Mouse (Mus musculus): ENCODE data around the gene Cic. TPM values are rescaled to one million over a fixed set of nuclear protein-coding genes. Genes with fewer than 3 reads are reported as not detected.

The Cic gene
- polyA plus RNA-seq, 1 experiment from 2014 or later = 34.9 TPM

DNA sequence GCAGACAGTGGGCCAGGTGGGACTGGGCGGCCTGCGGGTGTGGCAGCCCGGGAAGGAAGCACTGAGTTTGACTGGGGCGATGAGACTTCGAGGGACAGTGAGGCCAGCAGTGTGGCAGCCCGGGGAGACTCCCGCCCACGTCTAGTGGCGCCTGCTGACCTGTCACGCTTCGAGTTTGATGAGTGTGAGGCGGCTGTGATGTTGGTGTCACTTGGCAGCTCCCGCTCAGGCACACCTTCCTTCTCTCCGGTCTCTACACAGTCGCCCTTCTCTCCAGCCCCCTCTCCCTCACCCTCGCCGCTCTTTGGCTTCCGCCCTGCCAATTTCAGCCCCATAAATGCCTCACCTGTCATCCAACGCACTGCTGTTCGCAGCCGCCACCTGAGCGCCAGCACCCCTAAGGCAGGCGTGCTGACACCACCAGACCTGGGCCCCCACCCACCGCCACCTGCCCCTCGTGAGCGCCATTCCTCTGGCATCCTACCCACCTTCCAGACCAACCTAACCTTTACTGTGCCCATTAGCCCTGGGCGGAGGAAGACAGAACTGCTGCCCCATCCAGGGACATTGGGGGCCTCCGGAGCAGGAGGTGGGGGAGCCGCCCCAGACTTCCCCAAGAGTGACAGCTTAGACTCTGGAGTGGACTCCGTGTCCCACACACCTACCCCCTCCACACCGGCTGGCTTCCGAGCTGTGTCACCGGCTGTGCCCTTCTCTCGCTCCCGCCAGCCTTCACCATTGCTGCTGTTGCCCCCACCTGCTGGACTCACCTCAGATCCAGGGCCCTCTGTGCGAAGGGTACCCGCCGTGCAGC lies 5.1 kb downstream of the Cic start:
- Histone ChIP-seq H3K4me2 (no peak overlapping the region), H3K4me3 (replicated peaks) (no peak overlapping the region), H3K36me3 (peaks cover 39% of the 10 kb centered on the region), H3K27ac (no peak overlapping the region), H3K9ac (replicated peaks) (peak overlapping the region; percentile 23; the same call in 1 of the 2 replicates), H3K9me3 (no peaks in the 10 kb centered on the region), H3K27me3 (no peaks in the 10 kb centered on the region), H3K4me1 (replicated peaks) (peaks cover 50% of the 10 kb centered on the region)
- WGBS = 85% methylated on average over 38 of the region's 38 CpGs
- no peak for ATAC-seq (ENCODE audit: insufficient number of reproducible peaks, insufficient read depth, low FRiP score, low TSS enrichment, low read depth)

DNA sequence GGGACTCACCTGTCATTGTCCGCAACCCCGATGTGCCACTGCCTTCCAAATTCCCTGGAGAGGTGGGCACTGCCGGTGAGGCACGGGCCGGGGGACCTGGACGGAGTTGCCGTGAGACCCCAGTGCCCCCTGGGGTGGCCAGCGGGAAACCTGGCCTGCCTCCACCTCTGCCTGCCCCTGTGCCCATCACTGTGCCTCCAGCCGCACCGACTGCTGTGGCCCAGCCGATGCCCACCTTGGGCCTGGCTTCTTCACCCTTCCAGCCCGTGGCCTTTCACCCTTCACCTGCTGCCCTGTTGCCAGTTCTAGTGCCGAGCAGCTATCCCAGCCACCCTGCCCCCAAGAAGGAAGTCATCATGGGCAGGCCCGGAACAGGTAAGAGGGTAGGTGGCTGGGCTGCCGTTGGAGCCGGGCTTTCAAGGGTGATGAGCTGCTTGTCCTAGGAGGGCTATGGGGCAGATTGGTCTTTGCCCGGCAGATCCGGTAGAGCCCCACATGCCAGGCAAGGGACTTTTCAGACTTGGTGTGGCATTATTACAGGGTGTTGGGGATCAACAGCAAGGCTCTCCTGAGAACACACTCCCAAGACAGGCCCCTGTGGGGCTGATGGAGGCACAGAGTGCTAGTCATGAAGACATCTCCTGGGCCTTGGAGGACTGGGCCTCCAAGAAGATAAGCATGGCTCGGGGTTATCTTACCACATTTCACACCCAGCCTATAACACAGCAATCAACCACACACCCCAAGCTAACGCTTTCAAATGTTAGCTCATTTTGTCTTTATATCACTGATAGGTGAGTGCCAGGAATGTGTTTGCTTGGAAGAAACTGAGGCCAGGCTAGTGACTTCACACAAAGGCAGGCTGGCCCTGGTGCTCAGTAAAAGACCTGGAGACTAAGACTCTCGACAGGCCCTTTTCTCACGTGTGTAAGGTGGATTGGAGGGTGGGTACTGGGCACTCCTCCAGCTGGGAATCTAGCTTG lies 6.0 kb downstream of the Cic start:
- WGBS = 87% methylated on average over 22 of the region's 22 CpGs
- no peaks in the 10 kb centered on the region for H3K27me3 ChIP-seq
- H3K9ac ChIP-seq (replicated peaks) = peak overlapping the region; percentile 23; the same call in 1 of the 2 replicates
- H3K4me1 ChIP-seq (replicated peaks) = peaks cover 54% of the 10 kb centered on the region
- ATAC-seq (ENCODE audit: insufficient number of reproducible peaks, insufficient read depth, low FRiP score, low TSS enrichment, low read depth) = no peak
- no peak overlapping the region for H3K27ac ChIP-seq
- H3K4me2 ChIP-seq = no peak overlapping the region
- no peaks in the 10 kb centered on the region for H3K9me3 ChIP-seq
- no peak overlapping the region for H3K4me3 ChIP-seq (replicated peaks)
- peaks cover 39% of the 10 kb centered on the region for H3K36me3 ChIP-seq

DNA sequence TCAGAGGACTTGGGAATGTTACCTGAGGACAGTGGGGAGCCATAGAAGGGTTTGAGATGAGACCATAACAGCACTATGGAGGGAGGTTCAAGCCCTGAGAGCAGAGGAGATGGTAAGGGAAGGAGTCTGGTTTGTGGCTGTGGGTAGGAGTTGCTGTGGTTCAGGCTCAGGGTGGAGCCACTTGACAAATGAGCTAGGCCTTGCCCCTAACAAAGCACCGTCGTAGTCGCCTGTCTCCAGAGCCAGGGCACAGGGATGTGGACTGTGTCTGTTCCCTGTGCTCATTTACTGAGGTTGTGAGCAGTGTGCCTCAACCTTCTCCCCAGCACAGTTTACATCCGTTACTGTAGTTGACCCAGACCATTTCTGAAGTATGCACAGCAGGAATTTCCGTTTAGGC lies 7.1 kb downstream of the Cic start:
- Histone ChIP-seq H3K27ac (peak overlapping the region; percentile 47; the same call in 1 of the 2 replicates), H3K27me3 (no peaks in the 10 kb centered on the region), H3K9ac (replicated peaks) (peak overlapping the region; percentile 14), H3K4me1 (replicated peaks) (peaks cover 50% of the 10 kb centered on the region), H3K4me2 (no peak overlapping the region), H3K9me3 (no peaks in the 10 kb centered on the region), H3K4me3 (replicated peaks) (no peak overlapping the region), H3K36me3 (peaks cover 39% of the 10 kb centered on the region)
- no peak for ATAC-seq (ENCODE audit: insufficient number of reproducible peaks, insufficient read depth, low FRiP score, low TSS enrichment, low read depth)
- 38% methylated on average over 5 of the region's 5 CpGs for WGBS

- peak overlapping the region; percentile 47; the same call in 1 of the 2 replicates for H3K27ac ChIP-seq
Measured at GRCm38 (mm10) chr7:25274996-25275395, 7.5 kb downstream of the Cic start.

GRCm38 (mm10) chr7:25275555-25276298 lies 8.2 kb downstream of the Cic start:
- ATAC-seq (ENCODE audit: insufficient number of reproducible peaks, insufficient read depth, low FRiP score, low TSS enrichment, low read depth) = no peak
- Histone ChIP-seq H3K27me3 (no peaks in the 10 kb centered on the region), H3K36me3 (peaks cover 38% of the 10 kb centered on the region), H3K4me3 (replicated peaks) (peak overlapping the region; percentile 4; the same call in 1 of the 2 replicates), H3K9me3 (no peaks in the 10 kb centered on the region), H3K4me1 (replicated peaks) (peaks cover 53% of the 10 kb centered on the region), H3K4me2 (peak overlapping the region; percentile 19; the same call in 1 of the 2 replicates), H3K9ac (replicated peaks) (no peak overlapping the region), H3K27ac (peak overlapping the region; percentile 56; the same call in 1 of the 2 replicates)
- WGBS = 35% methylated on average over 9 of the region's 9 CpGs

More at GRCm38 (mm10) chr7:25274996-25275395, 7.5 kb downstream of the Cic start:
- no peak overlapping the region for H3K4me3 ChIP-seq (replicated peaks)
- no peak for ATAC-seq (ENCODE audit: insufficient number of reproducible peaks, insufficient read depth, low FRiP score, low TSS enrichment, low read depth)
- H3K4me2 ChIP-seq = no peak overlapping the region
- peaks cover 39% of the 10 kb centered on the region for H3K36me3 ChIP-seq
- H3K9me3 ChIP-seq = no peaks in the 10 kb centered on the region
- peak overlapping the region; percentile 14 for H3K9ac ChIP-seq (replicated peaks)
- 82% methylated on average over 3 of the region's 3 CpGs for WGBS
- H3K27me3 ChIP-seq = no peaks in the 10 kb centered on the region
- peaks cover 48% of the 10 kb centered on the region for H3K4me1 ChIP-seq (replicated peaks)

- Histone ChIP-seq H3K4me3 (replicated peaks) (peak overlapping the region; percentile 78), H3K27ac (peak overlapping the region; percentile 100), H3K36me3 (peaks cover 22% of the 10 kb centered on the region), H3K9me3 (no peaks in the 10 kb centered on the region), H3K4me1 (replicated peaks) (peaks cover 63% of the 10 kb centered on the region), H3K27me3 (no peaks in the 10 kb centered on the region), H3K9ac (replicated peaks) (no peak overlapping the region; the same call in 1 of the 2 replicates), H3K4me2 (peak overlapping the region; percentile 98)
- ATAC-seq (ENCODE audit: insufficient number of reproducible peaks, insufficient read depth, low FRiP score, low TSS enrichment, low read depth) = no peak
- WGBS = 81% methylated on average over 4 of the region's 4 CpGs
Measured at GRCm38 (mm10) chr7:25277405-25277804, 9.9 kb downstream of the Cic start.

- Histone ChIP-seq H3K27ac (peak overlapping the region; percentile 100), H3K4me3 (replicated peaks) (peak overlapping the region; percentile 78), H3K4me2 (peak overlapping the region; percentile 98), H3K9me3 (no peaks in the 10 kb centered on the region), H3K27me3 (no peaks in the 10 kb centered on the region), H3K9ac (replicated peaks) (no peak overlapping the region; the same call in none of the 2 replicates), H3K36me3 (peaks cover 16% of the 10 kb centered on the region), H3K4me1 (replicated peaks) (peaks cover 63% of the 10 kb centered on the region)
- WGBS = 16% methylated on average over 4 of the region's 4 CpGs
- ATAC-seq (ENCODE audit: insufficient number of reproducible peaks, insufficient read depth, low FRiP score, low TSS enrichment, low read depth) = no peak
Measured at GRCm38 (mm10) chr7:25277998-25278340, 10.5 kb downstream of the Cic start.

DNA sequence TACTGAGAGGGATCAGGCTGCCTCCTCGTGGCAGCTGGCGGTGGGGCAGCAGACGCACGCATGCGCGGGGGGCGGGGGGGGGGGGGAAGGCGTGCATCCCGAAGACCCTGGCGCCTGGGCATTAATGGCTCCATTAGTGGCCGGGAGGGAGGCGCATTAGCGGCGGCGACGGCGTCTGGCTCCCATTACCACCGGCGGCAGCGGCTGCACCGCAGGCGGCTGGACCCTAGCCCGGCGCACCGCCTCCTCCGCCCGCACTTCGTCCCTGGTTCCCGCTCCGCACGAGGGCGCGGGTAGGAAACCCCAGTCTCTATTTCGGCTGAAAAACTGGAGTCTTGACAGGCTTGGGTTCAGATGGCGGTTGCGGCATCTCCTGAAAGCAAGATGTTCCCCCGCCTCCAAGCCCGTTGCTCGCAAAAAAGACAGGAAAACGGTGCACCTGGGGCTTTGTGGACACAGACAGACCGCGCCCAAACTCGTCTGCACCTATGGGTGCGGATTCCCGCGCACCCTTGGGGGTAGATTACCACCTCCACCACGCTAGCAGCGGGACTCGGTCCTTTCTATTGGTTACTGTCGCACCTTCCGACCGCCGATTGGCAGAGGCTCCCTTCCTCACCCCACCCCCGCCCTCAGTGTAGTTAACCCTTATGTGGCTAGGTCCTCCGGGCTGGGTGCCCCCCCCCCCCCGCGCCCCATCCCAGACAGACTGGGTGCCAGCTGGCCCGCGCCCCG lies 11.0 kb downstream of the Cic start:
- WGBS = under 1% methylated on average over 58 of the region's 60 CpGs
- peaks cover 68% of the 10 kb centered on the region for H3K4me1 ChIP-seq (replicated peaks)

DNA sequence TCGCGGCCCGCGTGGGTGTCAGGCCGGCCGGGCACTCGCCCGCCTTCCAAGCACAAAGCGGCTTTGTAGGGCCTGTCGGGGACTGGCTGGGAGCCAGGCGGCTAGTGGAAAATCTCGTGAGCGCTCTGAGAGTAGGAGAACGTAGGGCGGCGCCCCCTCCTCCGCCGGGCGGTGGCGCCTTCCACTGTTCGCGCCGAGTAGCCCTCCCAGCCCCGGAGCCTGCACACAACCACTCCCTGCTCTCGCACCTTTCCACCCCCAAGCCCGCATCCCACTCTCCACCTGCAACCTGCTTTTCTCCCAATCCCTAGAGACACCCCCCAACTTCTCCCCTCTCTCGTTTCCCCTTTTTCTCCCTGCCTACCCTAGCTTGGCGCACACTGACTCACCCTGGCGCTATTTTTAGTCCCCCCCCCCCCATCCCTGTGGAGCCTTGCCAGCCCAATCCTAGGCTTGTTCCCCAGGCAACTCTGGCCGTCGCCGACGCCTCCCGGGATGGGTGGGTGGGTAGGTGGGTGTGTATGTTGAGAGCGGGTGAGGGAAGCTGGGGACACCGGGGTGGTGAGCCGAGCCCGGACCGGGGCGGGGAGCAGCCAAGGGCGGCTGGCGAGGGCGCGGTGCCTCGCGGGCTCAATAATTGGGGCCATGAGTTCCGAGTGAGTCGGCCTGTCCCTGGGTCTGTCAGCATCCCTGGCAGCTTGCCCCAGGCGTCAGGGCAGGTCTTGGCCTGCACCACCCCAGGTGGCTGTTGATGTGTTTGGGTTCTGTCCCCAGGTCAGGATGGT lies 11.8 kb downstream of the Cic start:
- peak overlapping the region; percentile 82 for H3K9ac ChIP-seq (replicated peaks)
- H3K4me3 ChIP-seq (replicated peaks) = peak overlapping the region; percentile 78
- H3K27me3 ChIP-seq = no peaks in the 10 kb centered on the region
- ATAC-seq (ENCODE audit: insufficient number of reproducible peaks, insufficient read depth, low FRiP score, low TSS enrichment, low read depth) = peak; percentile 39
- under 1% methylated on average over 48 of the region's 49 CpGs for WGBS
- H3K4me1 ChIP-seq (replicated peaks) = peaks cover 72% of the 10 kb centered on the region
- H3K9me3 ChIP-seq = no peaks in the 10 kb centered on the region
- H3K36me3 ChIP-seq = peaks cover 8% of the 10 kb centered on the region
- peak overlapping the region; percentile 100 for H3K27ac ChIP-seq
- peak overlapping the region; percentile 98 for H3K4me2 ChIP-seq

More for the DNA sequence above, 11.0 kb downstream of the Cic start:
- peak overlapping the region; percentile 82 for H3K9ac ChIP-seq (replicated peaks)
- 0 out of 2 replicates have a peak, but pooled peaks have one; percentile 13 for ATAC-seq (ENCODE audit: insufficient number of reproducible peaks, insufficient read depth, low FRiP score, low TSS enrichment, low read depth)
- peak overlapping the region; percentile 78 for H3K4me3 ChIP-seq (replicated peaks)
- peak overlapping the region; percentile 100 for H3K27ac ChIP-seq
- no peaks in the 10 kb centered on the region for H3K9me3 ChIP-seq
- H3K27me3 ChIP-seq = no peaks in the 10 kb centered on the region
- H3K4me2 ChIP-seq = peak overlapping the region; percentile 98
- H3K36me3 ChIP-seq = peaks cover 11% of the 10 kb centered on the region
